Mouse (Mus musculus) C2C12 (cell line): ENCODE results near the gene Ranbp17. TPM values are rescaled to one million over a fixed set of nuclear protein-coding genes. Genes with fewer than 3 reads are reported as not detected.

Experiments
- H3K27me3 ChIP-seq: one replicate; pipeline ENCODE4 v1.6.1; 2011; ENCODE audit not compliant: control insufficient read depth, insufficient read depth, insufficient read length
- H3K36me3 ChIP-seq: one replicate; pipeline ENCODE4 v1.6.1; 2011; ENCODE audit not compliant: control insufficient read depth, insufficient read depth
- H3K4me3 ChIP-seq: one replicate; pipeline ENCODE4 v1.5.1; 2011; ENCODE audit warnings: mild to moderate bottlenecking, control low read depth; ENCODE audit not compliant: poor library complexity, insufficient read depth, severe bottlenecking
- H3K79me2 ChIP-seq: one replicate; pipeline ENCODE4 v1.6.1; 2011; ENCODE audit not compliant: control insufficient read depth, insufficient read depth
- H3K79me3 ChIP-seq: one replicate; pipeline ENCODE4 v1.6.1; 2011; ENCODE audit warnings: low read depth, control low read depth
- H3ac ChIP-seq: one replicate; pipeline ENCODE3; 2011; ENCODE audit warnings: low read depth; ENCODE audit not compliant: control insufficient read depth, insufficient read length
- CEBPB ChIP-seq: IDR thresholded peaks from one replicate; pipeline ENCODE4 v1.6.1; 2011; ENCODE audit warnings: low read depth, mild to moderate bottlenecking, control low read depth, moderate library complexity
- CTCF ChIP-seq: IDR thresholded peaks from one replicate; pipeline ENCODE4 v1.5.1; 2011; ENCODE audit not compliant: control insufficient read depth, insufficient read depth, insufficient read length
- FOSL1 ChIP-seq: IDR thresholded peaks from one replicate; pipeline ENCODE4 v1.8.0; 2011; ENCODE audit warnings: mild to moderate bottlenecking, low read length; ENCODE audit not compliant: poor library complexity, insufficient read depth, severe bottlenecking
- MAX ChIP-seq: IDR thresholded peaks from one replicate; pipeline ENCODE4 v1.6.1; 2011; ENCODE audit warnings: mild to moderate bottlenecking, control low read depth
- MYOD1 ChIP-seq: IDR thresholded peaks from one replicate; pipeline ENCODE4 v1.6.1; 2011; ENCODE audit warnings: low read depth; ENCODE audit not compliant: control insufficient read depth, insufficient read length
- MYOG ChIP-seq: IDR thresholded peaks from one replicate; pipeline ENCODE4 v1.6.1; 2011; ENCODE audit not compliant: control insufficient read depth, insufficient read length; ENCODE audit errors: extremely low read depth
- USF1 ChIP-seq: IDR thresholded peaks from one replicate; pipeline ENCODE4 v1.6.1; 2011; ENCODE audit warnings: low read depth, mild to moderate bottlenecking, control low read depth, moderate library complexity
- polyA plus RNA-seq: library from polyadenylated mRNA; unstranded; fragments of >200 nt; fragmentation: generic; extraction: Trizol; gene quantifications from one replicate; pipeline ENCODE4 v1.2.1, GENCODE M21; 2012; ENCODE audit warnings: missing spikeins

The Ranbp17 gene
- polyA plus RNA-seq, 1 experiment: not detected

GRCm38 (mm10) chr11:33207411-33207810 lies 306.1 kb downstream of the Ranbp17 start:
- Histone ChIP-seq H3K79me3 (no peaks in the 10 kb centered on the region), H3K36me3 (no peaks in the 10 kb centered on the region), H3K79me2 (no peaks in the 10 kb centered on the region), H3ac (no peak overlapping the region), H3K4me3 (no peak overlapping the region), H3K27me3 (peaks cover 19% of the 10 kb centered on the region)
- no peak for TF ChIP-seq CTCF
- TF ChIP-seq USF1: no peak
- no peak for TF ChIP-seq CEBPB

DNA sequence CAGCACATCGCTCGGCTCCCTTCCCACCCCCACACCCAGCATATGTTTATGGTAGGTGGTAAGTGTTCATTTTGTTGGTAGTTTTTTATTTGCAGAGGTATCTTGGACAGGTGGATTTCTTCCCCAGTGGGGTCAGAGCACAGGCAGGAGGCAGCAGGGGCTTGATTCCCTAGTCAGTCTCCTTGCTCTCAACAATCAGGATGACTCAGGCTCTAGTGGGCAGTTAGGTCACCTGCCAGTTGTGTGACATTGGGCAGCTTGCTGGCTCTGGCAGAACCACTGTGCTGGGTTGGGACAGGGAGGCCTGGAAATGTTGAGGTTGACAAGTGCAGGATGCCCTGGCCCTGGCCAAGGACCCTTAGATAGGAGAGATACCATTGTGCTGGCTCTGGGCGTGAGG lies 308.6 kb downstream of the Ranbp17 start:
- no peak for TF ChIP-seq MYOD1
- no peak for TF ChIP-seq MYOG
- no peak for TF ChIP-seq USF1
- no peak for TF ChIP-seq CTCF
- TF ChIP-seq CEBPB: no peak
- TF ChIP-seq FOSL1: no peak
- TF ChIP-seq MAX: no peak
- Histone ChIP-seq H3K79me3 (no peaks in the 10 kb centered on the region), H3K36me3 (no peaks in the 10 kb centered on the region), H3K4me3 (no peak overlapping the region), H3K79me2 (no peaks in the 10 kb centered on the region), H3K27me3 (peaks cover 27% of the 10 kb centered on the region), H3ac (no peak overlapping the region)

GRCm38 (mm10) chr11:33204329-33204705 lies 309.2 kb downstream of the Ranbp17 start:
- H3K27me3 ChIP-seq: peaks cover 28% of the 10 kb centered on the region
- no peak overlapping the region for H3K4me3 ChIP-seq
- no peaks in the 10 kb centered on the region for H3K79me2 ChIP-seq
- no peaks in the 10 kb centered on the region for H3K79me3 ChIP-seq
- H3ac ChIP-seq: no peak overlapping the region
- TF ChIP-seq MYOG (no peak), USF1 (no peak), CEBPB (no peak), CTCF (no peak), FOSL1 (no peak), MYOD1 (no peak), MAX (no peak)
- H3K36me3 ChIP-seq: no peaks in the 10 kb centered on the region

DNA sequence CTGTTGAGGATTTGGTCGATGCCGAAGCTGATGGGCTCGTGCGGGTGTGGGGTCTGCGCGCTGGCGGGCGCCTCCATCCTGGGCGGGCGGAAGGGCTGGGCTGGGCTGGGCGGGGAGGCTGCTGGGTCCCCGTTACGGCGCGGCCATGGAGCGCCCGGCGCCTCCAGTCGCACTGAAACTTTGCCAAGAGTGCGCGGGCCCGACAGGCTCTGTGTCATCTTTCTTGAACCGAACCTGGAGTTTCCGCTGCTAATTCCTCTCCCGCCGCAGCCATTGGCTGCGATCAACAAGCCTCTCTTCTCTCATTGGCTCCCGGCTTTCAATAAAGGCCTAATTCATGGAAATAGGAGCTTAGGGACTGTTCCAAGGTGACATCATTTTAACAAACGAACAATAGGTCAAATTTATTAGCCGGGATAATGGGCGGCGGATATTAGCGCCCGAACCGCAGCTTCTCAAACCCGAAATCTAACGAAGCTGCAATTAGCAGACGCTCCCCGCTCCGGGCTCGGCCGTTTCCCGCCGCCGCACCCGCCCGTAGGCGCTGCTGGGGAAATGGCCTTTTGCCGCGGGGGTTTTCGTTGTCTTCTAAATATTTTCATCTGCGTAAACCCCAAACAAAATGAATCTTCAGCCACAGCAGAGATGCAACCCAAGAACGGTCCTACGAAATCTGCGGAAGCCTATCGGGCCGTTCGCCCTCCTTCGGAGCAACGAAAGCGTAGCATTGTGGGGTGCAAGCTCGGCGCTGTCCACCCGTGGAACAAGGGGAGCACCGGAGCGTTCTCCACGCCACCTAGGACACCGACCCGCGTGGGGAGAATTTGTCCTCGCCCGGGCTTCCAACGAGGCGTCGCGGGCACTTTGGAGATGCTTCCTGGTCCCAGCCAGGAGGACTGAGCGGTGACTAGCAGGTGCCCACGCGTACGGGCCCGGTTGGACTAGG lies 309.9 kb downstream of the Ranbp17 start, which contains the start of gene Tlx3:
Tlx3 (minus strand) TSS at position 207 of the 946 bp plus-strand sequence.
- H3K27me3 ChIP-seq: peaks cover 33% of the 10 kb centered on the region
- no peak for TF ChIP-seq MYOD1
- no peak for TF ChIP-seq USF1
- TF ChIP-seq MYOG: no peak
- no peak for TF ChIP-seq FOSL1
- no peak for TF ChIP-seq CEBPB
- TF ChIP-seq CTCF: no peak
- no peak for TF ChIP-seq MAX
- no peaks in the 10 kb centered on the region for H3K36me3 ChIP-seq
- no peak within 1 kb of the TSS for H3ac ChIP-seq
- H3K4me3 ChIP-seq: no peak within 1 kb of the TSS
- no peaks in the 10 kb centered on the region for H3K79me3 ChIP-seq
- no peaks in the 10 kb centered on the region for H3K79me2 ChIP-seq

GRCm38 (mm10) chr11:33202972-33203371 lies 310.6 kb downstream of the Ranbp17 start:
- no peak overlapping the region for H3K4me3 ChIP-seq
- no peaks in the 10 kb centered on the region for H3K36me3 ChIP-seq
- H3ac ChIP-seq: no peak overlapping the region
- TF ChIP-seq USF1: no peak
- no peak for TF ChIP-seq MYOD1
- TF ChIP-seq MAX: no peak
- TF ChIP-seq FOSL1: no peak
- no peak for TF ChIP-seq CEBPB
- TF ChIP-seq MYOG: no peak
- no peak for TF ChIP-seq CTCF
- H3K79me3 ChIP-seq: no peaks in the 10 kb centered on the region
- peaks cover 33% of the 10 kb centered on the region for H3K27me3 ChIP-seq
- H3K79me2 ChIP-seq: no peaks in the 10 kb centered on the region

DNA sequence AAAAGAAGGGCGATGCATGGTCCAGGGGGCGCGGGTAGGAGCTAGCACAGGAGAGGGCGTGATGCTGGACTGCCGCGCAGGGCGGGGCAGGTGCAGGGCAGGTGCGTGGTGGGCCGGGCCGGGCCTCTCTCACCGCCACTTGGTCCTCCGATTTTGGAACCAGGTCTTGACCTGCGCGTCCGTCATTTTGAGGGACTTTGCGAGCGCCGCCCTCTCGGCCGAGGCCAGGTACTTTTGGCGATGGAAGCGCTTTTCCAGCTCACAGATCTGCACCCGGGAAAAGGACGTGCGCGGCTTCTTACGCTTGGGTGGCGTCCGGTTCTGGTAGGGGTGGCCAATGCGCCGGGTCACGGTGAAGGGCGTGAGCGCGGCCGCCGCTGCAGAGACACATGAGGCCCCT lies 311.2 kb downstream of the Ranbp17 start:
- no peak for TF ChIP-seq FOSL1
- no peak overlapping the region for H3K4me3 ChIP-seq
- H3K36me3 ChIP-seq: no peaks in the 10 kb centered on the region
- H3K79me2 ChIP-seq: no peaks in the 10 kb centered on the region
- no peaks in the 10 kb centered on the region for H3K79me3 ChIP-seq
- no peak overlapping the region for H3ac ChIP-seq
- H3K27me3 ChIP-seq: peaks cover 33% of the 10 kb centered on the region
